Mouse (Mus musculus): Measurements from ENCODE around the gene Akt1.

GRCm38 (mm10) chr12:112627097-112627881 is 47.4 kb downstream of the Akt1 start:
- no peak for TF ChIP-seq POLR2A (IDR thresholded peaks at IDR 0.05; ENCODE audit: low read depth, low read length)
- peak; percentile 47; the same call in 1 of the 2 replicates for TF ChIP-seq CTCF (IDR thresholded peaks at IDR 0.05; ENCODE audit: extremely low read depth, insufficient read length, insufficient replicate concordance, low read depth, low read length)
